Mouse (Mus musculus) liver, postnatal 0 days (tissue): ENCODE results near the gene Cpne2.

ENCODE experiments used
- CTCF ChIP-seq: sonication (generic); IDR thresholded peaks from 2 replicates; pipeline ENCODE4 v1.5.1; 2016; ENCODE audit warnings: antibody characterized with exemption, low read depth
- EP300 ChIP-seq: IDR thresholded peaks from 2 replicates; pipeline ENCODE4 v1.6.1; 2016; ENCODE audit warnings: antibody characterized with exemption, low read depth, mild to moderate bottlenecking

GRCm38 (mm10) chr8:94521481-94521880, 11.3 kb upstream of the Cpne2 start:
- TF ChIP-seq CTCF: no peak
- no peak for TF ChIP-seq EP300
